Mouse (Mus musculus): ENCODE results near the gene Gadl1. TPM values are rescaled to one million over a fixed set of nuclear protein-coding genes. Genes with fewer than 3 reads are reported as not detected.
A peak's percentile ranks its signal among the peaks of the same experiment; 100 is the strongest.

Gene Gadl1
- total and polyA plus RNA-seq, 3 experiments = 0.13 TPM; not detected in 2

DNA sequence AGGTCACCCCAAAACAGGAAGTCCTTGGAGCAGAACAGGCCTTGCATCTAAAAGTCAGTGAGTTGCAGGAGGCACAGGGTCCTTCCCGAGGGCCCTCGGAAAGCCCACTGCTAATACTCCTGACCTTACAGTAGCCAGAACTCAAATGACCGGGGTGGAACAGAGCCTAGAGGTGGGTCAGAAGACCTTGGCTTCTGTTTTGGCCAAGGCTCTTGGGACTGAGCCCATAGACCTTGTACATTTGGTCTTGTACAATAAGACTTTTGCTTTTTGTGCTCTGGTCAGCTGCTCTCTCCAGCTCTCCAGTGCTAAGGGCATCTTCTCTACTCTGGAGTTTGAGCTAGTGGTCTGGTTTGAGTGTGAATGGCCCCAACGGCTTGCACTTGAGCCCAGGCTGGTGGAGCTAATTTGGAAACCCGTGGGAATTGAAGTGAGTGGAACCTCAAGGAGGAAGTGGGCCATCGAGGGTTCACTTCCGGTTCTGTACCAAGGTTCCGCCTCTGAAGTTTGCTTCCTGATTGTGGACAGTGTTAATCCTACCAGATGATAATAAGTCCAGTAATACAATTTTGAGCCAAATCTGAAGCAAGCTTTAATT lies 174.6 kb downstream of the Gadl1 start:
- no peaks in the 10 kb centered on the region for H3K27me3 ChIP-seq (replicated peaks)
- dilution Hi-C loops (cut with MboI; ENCODE audit: extremely low pct_ligation_motif_present, extremely low pct_unique_long_range_greater_than_20kb, low sequenced_read_pairs) (no loop called here), in situ Hi-C loops (cut with MboI; ENCODE audit: low pct_ligation_motif_present, low pct_unique_long_range_greater_than_20kb, low sequenced_read_pairs) (loop anchor here (10.0 kb wide), 2 partner anchors 91 to 241 kb away; partner anchors contain the start of gene Tgfbr2)
- peak overlapping the region; percentile 3; the same call in 1 of the 2 replicates for H3K9ac ChIP-seq (ENCODE audit: insufficient read depth, low read depth)
- peak; percentile 60 for DNase-seq (ENCODE audit: extremely low read depth)
- H3K79me2 ChIP-seq (replicated peaks; ENCODE audit: control insufficient read depth, extremely low read depth, insufficient read depth, poor library complexity, severe bottlenecking) = no peaks in the 10 kb centered on the region
- H3K9me3 ChIP-seq (replicated peaks; ENCODE audit: low read length) = no peaks in the 10 kb centered on the region
- no peak for TF ChIP-seq SIN3A (IDR thresholded peaks at IDR 0.05; ENCODE audit: low read length)
- no peak for TF ChIP-seq UBTF (IDR thresholded peaks at IDR 0.05; ENCODE audit: low read depth, low read length)
- TF ChIP-seq ZKSCAN1 (IDR thresholded peaks at IDR 0.05; ENCODE audit: borderline replicate concordance, low read depth, low read length) = no peak
- TF ChIP-seq MAX (IDR thresholded peaks at IDR 0.05; ENCODE audit: low read length) = no peak
- TF ChIP-seq GABPA (IDR thresholded peaks at IDR 0.05; ENCODE audit: insufficient replicate concordance, low read depth, low read length) = no peak
- TF ChIP-seq MYC (IDR thresholded peaks at IDR 0.05; ENCODE audit: low read depth, low read length) = no peak
- 0 out of 2 replicates have a peak, but pooled peaks have one; percentile 16 for TF ChIP-seq IRF4 (IDR thresholded peaks at IDR 0.05; ENCODE audit: low read depth, low read length)
- TF ChIP-seq POLR2AphosphoS2 (IDR thresholded peaks at IDR 0.05; ENCODE audit: low read depth, low read length) = no peak
- TF ChIP-seq HCFC1 (IDR thresholded peaks at IDR 0.05; ENCODE audit: low read depth, low read length) = peak; percentile 25; the same call in 1 of the 2 replicates
- no peak for TF ChIP-seq RCOR1 (conservative IDR thresholded peaks at IDR 0.05; ENCODE audit: low read depth, low read length)
- 0 out of 2 replicates have a peak, but pooled peaks have one; percentile 12 for TF ChIP-seq KAT2A (IDR thresholded peaks at IDR 0.05; ENCODE audit: insufficient replicate concordance, low read length)
- TF ChIP-seq ZMIZ1 (IDR thresholded peaks at IDR 0.05; ENCODE audit: low read depth, low read length) = 0 out of 2 replicates have a peak, but pooled peaks have one; percentile 41
- TF ChIP-seq MXI1 (IDR thresholded peaks at IDR 0.05; ENCODE audit: low read depth, low read length) = no peak
- no peak for TF ChIP-seq RAD21 (IDR thresholded peaks at IDR 0.05; ENCODE audit: low read depth, low read length)
- TF ChIP-seq TBP (conservative IDR thresholded peaks at IDR 0.05; ENCODE audit: low read depth, low read length) = 0 out of 2 replicates have a peak, but pooled peaks have one; percentile 16
- TF ChIP-seq USF2 (conservative IDR thresholded peaks at IDR 0.05; ENCODE audit: low read depth, low read length) = no peak
- TF ChIP-seq SMC3 (IDR thresholded peaks at IDR 0.05; ENCODE audit: low read depth, low read length) = no peak
- peak; percentile 81 for TF ChIP-seq ELF1 (IDR thresholded peaks at IDR 0.05; ENCODE audit: low read depth, low read length)
- no peak for TF ChIP-seq PAX5 (IDR thresholded peaks at IDR 0.05; ENCODE audit: low read length)
- TF ChIP-seq CHD1 (IDR thresholded peaks at IDR 0.05; ENCODE audit: low read depth, low read length) = no peak
- TF ChIP-seq POLR2A (IDR thresholded peaks at IDR 0.05; ENCODE audit: low read depth, low read length) = no peak
- TF ChIP-seq ZNF384 (IDR thresholded peaks at IDR 0.05; ENCODE audit: low read depth, low read length) = no peak
- no peak; the same call in 1 of the 2 replicates for TF ChIP-seq EP300 (IDR thresholded peaks at IDR 0.05; ENCODE audit: low read length)
- TF ChIP-seq CTCF (conservative IDR thresholded peaks at IDR 0.05 in 1 of 2, IDR thresholded peaks at IDR 0.05 in 1 of 2; ENCODE audit: low read depth in 2 of 2, low read length in 2 of 2) = no peak
- no peak for TF ChIP-seq E2F4 (IDR thresholded peaks at IDR 0.05; ENCODE audit: insufficient replicate concordance, low read depth, low read length)
- no peak for TF ChIP-seq CHD2 (IDR thresholded peaks at IDR 0.05; ENCODE audit: low read length)
- TF ChIP-seq JUND (conservative IDR thresholded peaks at IDR 0.05; ENCODE audit: low read depth, low read length) = no peak
- TF ChIP-seq ZC3H11A (IDR thresholded peaks at IDR 0.05; ENCODE audit: low read depth, low read length) = no peak
- peaks cover 12 to 24% of the 10 kb centered on the region in 2 experiments for H3K36me3 ChIP-seq (replicated peaks in 1 of 2; ENCODE audit: control insufficient read depth in 1 of 2, insufficient read depth in 1 of 2, low read length in 1 of 2)
- no peak overlapping the region for H3K4me2 ChIP-seq (ENCODE audit: insufficient read depth, low read depth, poor library complexity, severe bottlenecking)
- H3K4me3 ChIP-seq (replicated peaks in 1 of 3; ENCODE audit: low read depth in 2 of 3, low read length in 2 of 3, poor library complexity in 1 of 3) = no peak overlapping the region
- peaks cover 9 to 51% of the 10 kb centered on the region in 2 experiments for H3K4me1 ChIP-seq (ENCODE audit: control insufficient read depth in 1 of 2, insufficient read depth in 2 of 2)
- peak overlapping the region; percentile 55; the same call in 1 of the 2 replicates for H3K27ac ChIP-seq (ENCODE audit: insufficient read depth, low read depth)
